Mouse (Mus musculus): ENCODE data around the gene Rad51ap1.

DNA sequence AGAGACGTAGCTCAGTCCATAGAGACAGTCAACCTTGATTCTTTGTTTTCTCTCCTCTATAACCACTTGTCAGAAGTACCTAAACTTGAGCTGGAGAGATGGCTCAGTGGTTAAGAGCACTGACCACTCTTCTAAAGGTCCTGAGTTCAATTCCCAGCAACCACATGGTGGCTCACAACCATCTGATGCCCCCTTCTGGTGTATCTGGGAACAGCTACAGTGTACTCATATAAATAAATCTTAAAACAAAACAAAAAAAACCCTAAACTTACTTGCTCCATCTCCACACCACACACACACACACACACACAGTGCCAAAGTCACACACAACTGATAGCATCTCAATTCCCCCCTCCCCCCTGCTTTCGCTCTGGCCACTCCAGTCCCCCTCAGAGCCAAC, 1.3 kb downstream of the Rad51ap1 start:
- TF ChIP-seq CTCF (IDR thresholded peaks at IDR 0.05; ENCODE audit: borderline replicate concordance, control insufficient read depth, extremely low read depth, insufficient read depth, low read length, poor library complexity) = no peak
- no peak for TF ChIP-seq POLR2A (IDR thresholded peaks at IDR 0.05; ENCODE audit: control insufficient read depth, extremely low read depth, insufficient read depth, low read length, poor library complexity)
